Mouse (Mus musculus): ENCODE data around the gene Dpp6. TPM values are rescaled to one million over a fixed set of nuclear protein-coding genes. Genes with fewer than 3 reads are reported as not detected.
A peak's percentile ranks its signal among the peaks of the same experiment; 100 is the strongest.

Dpp6 gene
- polyA plus RNA-seq, 1 experiment from 2014 or later, result 1.0 TPM

GRCm38 (mm10) chr5:26875449-26875848 lies 58.4 kb downstream of the Dpp6 start:
- no peaks in the 10 kb centered on the region for H3K4me1 ChIP-seq (replicated peaks; ENCODE audit: control insufficient read depth, insufficient read depth)
- no peak for ATAC-seq (ENCODE audit: low FRiP score, low TSS enrichment)
- H3K9me3 ChIP-seq (ENCODE audit: control insufficient read depth, low read length), result no peaks in the 10 kb centered on the region
- H3K4me2 ChIP-seq (replicated peaks; ENCODE audit: low read depth), result no peak overlapping the region
- no peak overlapping the region for H3K27ac ChIP-seq (replicated peaks)
- no peak overlapping the region for H3K9ac ChIP-seq (ENCODE audit: low read length)
- no peaks in the 10 kb centered on the region for H3K36me3 ChIP-seq (ENCODE audit: control insufficient read depth, insufficient read depth, low read length)
- TF ChIP-seq CTCF (IDR thresholded peaks at IDR 0.05; ENCODE audit: low read depth) (peak; percentile 14; the same call in 1 of the 2 replicates), EP300 (optimal IDR thresholded peaks at IDR 0.05) (no peak)
- H3K27me3 ChIP-seq (ENCODE audit: control insufficient read depth, insufficient read depth, low read length), result no peaks in the 10 kb centered on the region
- no peak overlapping the region for H3K4me3 ChIP-seq (ENCODE audit: low read depth, low read length)
- no peak for DNase-seq (ENCODE audit: low spot score)

DNA sequence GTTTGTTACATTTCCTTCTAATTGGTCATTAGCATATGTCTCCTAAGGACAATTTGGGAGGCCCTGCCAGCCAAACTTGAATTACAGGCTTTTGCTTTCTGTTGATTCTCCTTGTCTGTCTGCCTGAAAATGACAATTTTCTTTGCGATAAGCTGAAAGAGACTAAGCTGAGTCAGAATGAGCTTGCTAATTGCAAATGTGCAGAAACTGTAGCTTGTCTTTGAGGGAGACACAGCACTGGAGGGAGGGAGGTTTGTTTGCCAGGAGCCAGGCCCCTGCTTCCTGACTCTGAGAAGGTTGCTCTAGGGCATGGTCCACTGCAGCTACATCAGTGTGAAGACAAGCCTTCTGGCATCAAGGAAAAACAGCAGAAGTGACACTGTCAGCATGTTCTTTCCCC lies 70.5 kb downstream of the Dpp6 start:
- H3K4me2 ChIP-seq (replicated peaks; ENCODE audit: low read depth), result no peak overlapping the region
- 93% methylated on average over 1 of the region's 1 CpGs for WGBS
- no peak overlapping the region for H3K27ac ChIP-seq (replicated peaks)
- no peaks in the 10 kb centered on the region for H3K36me3 ChIP-seq (ENCODE audit: control insufficient read depth, insufficient read depth, low read length)
- no peak overlapping the region for H3K9ac ChIP-seq (ENCODE audit: low read length)
- H3K9me3 ChIP-seq (ENCODE audit: control insufficient read depth, low read length), result no peaks in the 10 kb centered on the region
- no peak for DNase-seq (ENCODE audit: low spot score)
- TF ChIP-seq CTCF (IDR thresholded peaks at IDR 0.05; ENCODE audit: low read depth) (no peak), EP300 (optimal IDR thresholded peaks at IDR 0.05) (no peak)
- no peaks in the 10 kb centered on the region for H3K4me1 ChIP-seq (replicated peaks; ENCODE audit: control insufficient read depth, insufficient read depth)
- ATAC-seq (ENCODE audit: low FRiP score, low TSS enrichment), result no peak
- no peak overlapping the region for H3K4me3 ChIP-seq (ENCODE audit: low read depth, low read length)
- no peaks in the 10 kb centered on the region for H3K27me3 ChIP-seq (ENCODE audit: control insufficient read depth, insufficient read depth, low read length)

DNA sequence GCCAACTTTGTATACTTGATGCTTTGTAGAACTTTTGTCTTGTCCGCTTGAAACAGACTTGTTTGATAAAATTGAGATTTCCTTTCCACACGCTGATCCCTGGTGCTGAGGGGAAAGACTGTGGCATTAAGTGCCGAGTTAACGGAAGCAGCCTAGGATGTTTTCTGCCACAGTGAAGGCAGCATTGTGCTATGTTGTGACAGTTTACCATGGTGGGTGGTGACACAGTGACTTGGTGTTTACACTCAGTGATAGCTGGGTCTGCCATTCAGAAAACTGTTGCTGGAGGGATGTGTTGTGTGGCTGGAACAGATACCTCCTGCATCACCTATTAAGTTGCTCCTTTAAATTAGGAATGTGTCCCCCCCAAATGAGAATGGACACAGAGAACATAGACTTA lies 71.1 kb downstream of the Dpp6 start:
- no peaks in the 10 kb centered on the region for H3K4me1 ChIP-seq (replicated peaks; ENCODE audit: control insufficient read depth, insufficient read depth)
- TF ChIP-seq CTCF (IDR thresholded peaks at IDR 0.05; ENCODE audit: low read depth) (no peak), EP300 (optimal IDR thresholded peaks at IDR 0.05) (no peak)
- no peaks in the 10 kb centered on the region for H3K27me3 ChIP-seq (ENCODE audit: control insufficient read depth, insufficient read depth, low read length)
- no peak for ATAC-seq (ENCODE audit: low FRiP score, low TSS enrichment)
- H3K4me2 ChIP-seq (replicated peaks; ENCODE audit: low read depth), result no peak overlapping the region
- 79% methylated on average over 4 of the region's 4 CpGs for WGBS
- H3K9me3 ChIP-seq (ENCODE audit: control insufficient read depth, low read length), result no peaks in the 10 kb centered on the region
- H3K36me3 ChIP-seq (ENCODE audit: control insufficient read depth, insufficient read depth, low read length), result no peaks in the 10 kb centered on the region
- DNase-seq (ENCODE audit: low spot score), result no peak
- H3K9ac ChIP-seq (ENCODE audit: low read length), result no peak overlapping the region
- H3K27ac ChIP-seq (replicated peaks), result no peak overlapping the region
- no peak overlapping the region for H3K4me3 ChIP-seq (ENCODE audit: low read depth, low read length)

GRCm38 (mm10) chr5:26894346-26894745 lies 77.3 kb downstream of the Dpp6 start:
- DNase-seq (ENCODE audit: low spot score) (no peak), ATAC-seq (ENCODE audit: low FRiP score, low TSS enrichment) (no peak)
- H3K27ac ChIP-seq (replicated peaks), result no peak overlapping the region
- H3K27me3 ChIP-seq (ENCODE audit: control insufficient read depth, insufficient read depth, low read length), result no peaks in the 10 kb centered on the region
- H3K36me3 ChIP-seq (ENCODE audit: control insufficient read depth, insufficient read depth, low read length), result no peaks in the 10 kb centered on the region
- H3K9ac ChIP-seq (ENCODE audit: low read length), result no peak overlapping the region
- no peaks in the 10 kb centered on the region for H3K4me1 ChIP-seq (replicated peaks; ENCODE audit: control insufficient read depth, insufficient read depth)
- WGBS, result 12% methylated on average over 3 of the region's 3 CpGs
- no peak for TF ChIP-seq EP300 (optimal IDR thresholded peaks at IDR 0.05)
- TF ChIP-seq CTCF (IDR thresholded peaks at IDR 0.05; ENCODE audit: low read depth), result no peak
- H3K9me3 ChIP-seq (ENCODE audit: control insufficient read depth, low read length), result no peaks in the 10 kb centered on the region
- no peak overlapping the region for H3K4me3 ChIP-seq (ENCODE audit: low read depth, low read length)
- H3K4me2 ChIP-seq (replicated peaks; ENCODE audit: low read depth), result no peak overlapping the region

DNA sequence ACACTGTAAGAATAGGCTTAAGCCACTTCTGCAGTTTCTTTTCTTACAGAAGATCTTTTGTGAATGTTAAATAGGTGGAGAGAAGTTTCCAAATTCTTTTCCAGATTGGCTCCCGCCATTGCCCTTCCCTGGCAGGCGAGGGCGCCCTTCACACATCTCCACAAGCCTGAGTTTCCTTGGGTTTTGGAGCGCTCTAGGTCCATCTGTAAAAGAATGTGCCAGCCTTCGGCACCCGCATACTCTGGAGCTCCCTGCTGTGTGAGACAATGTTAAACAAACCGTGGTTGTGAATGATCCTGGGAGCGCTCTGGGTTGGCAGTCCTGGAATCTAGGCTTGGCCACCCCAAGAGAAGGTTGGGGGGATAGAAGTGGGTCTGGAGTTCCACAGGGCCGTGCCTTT lies 86.8 kb downstream of the Dpp6 start:
- ATAC-seq (ENCODE audit: low FRiP score, low TSS enrichment) (no peak), DNase-seq (ENCODE audit: low spot score) (no peak)
- Histone ChIP-seq H3K9me3 (ENCODE audit: control insufficient read depth, low read length) (no peaks in the 10 kb centered on the region), H3K9ac (ENCODE audit: low read length) (no peak overlapping the region), H3K4me3 (ENCODE audit: low read depth, low read length) (no peak overlapping the region), H3K4me2 (replicated peaks; ENCODE audit: low read depth) (no peak overlapping the region), H3K27ac (replicated peaks) (no peak overlapping the region), H3K27me3 (ENCODE audit: control insufficient read depth, insufficient read depth, low read length) (no peaks in the 10 kb centered on the region), H3K36me3 (ENCODE audit: control insufficient read depth, insufficient read depth, low read length) (no peaks in the 10 kb centered on the region), H3K4me1 (replicated peaks; ENCODE audit: control insufficient read depth, insufficient read depth) (no peaks in the 10 kb centered on the region)
- TF ChIP-seq EP300 (optimal IDR thresholded peaks at IDR 0.05), result no peak
- peak; percentile 53 for TF ChIP-seq CTCF (IDR thresholded peaks at IDR 0.05; ENCODE audit: low read depth)
- 5% methylated on average over 9 of the region's 9 CpGs for WGBS

DNA sequence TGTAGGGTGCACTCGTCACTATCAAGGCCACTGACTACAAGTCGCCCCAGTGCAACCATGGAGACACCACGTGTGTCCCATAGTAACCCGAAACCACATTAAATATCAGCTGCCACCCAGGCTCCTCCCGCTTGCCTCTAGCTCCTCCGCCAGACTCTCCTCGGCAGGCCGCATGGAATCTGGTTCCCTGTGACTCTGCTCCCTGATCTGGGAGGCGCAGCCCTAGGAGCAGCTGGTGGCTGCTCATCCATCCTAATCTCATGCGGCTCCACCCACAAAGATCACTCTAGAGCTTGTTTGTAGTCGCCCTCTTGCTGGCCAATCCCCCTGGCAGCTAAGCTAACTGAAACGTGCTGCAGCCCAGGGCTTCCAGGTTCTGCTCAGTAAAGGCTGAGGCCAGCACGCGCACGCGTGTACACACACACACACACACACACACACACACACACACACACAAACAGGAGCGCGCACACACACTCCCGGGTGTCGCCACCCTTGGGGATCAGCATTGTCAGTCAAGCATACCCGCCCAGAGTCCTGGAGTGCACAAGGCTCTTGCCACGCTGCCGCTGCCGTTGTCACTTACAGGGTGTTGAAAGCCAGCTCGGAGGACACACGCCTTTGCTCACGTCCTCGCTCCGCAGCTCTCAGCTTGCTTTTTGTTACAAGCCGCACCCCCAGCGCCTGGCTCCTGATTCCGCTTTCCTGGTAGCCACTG lies 87.5 kb downstream of the Dpp6 start:
- WGBS, result under 1% methylated on average over 32 of the region's 32 CpGs
- no peaks in the 10 kb centered on the region for H3K4me1 ChIP-seq (replicated peaks; ENCODE audit: control insufficient read depth, insufficient read depth)
- peak overlapping the region; percentile 49 for H3K4me2 ChIP-seq (replicated peaks; ENCODE audit: low read depth)
- TF ChIP-seq CTCF (IDR thresholded peaks at IDR 0.05; ENCODE audit: low read depth) (no peak), EP300 (optimal IDR thresholded peaks at IDR 0.05) (no peak)
- H3K4me3 ChIP-seq (ENCODE audit: low read depth, low read length), result peak overlapping the region; percentile 19; the same call in 1 of the 2 replicates
- H3K27me3 ChIP-seq (ENCODE audit: control insufficient read depth, insufficient read depth, low read length), result no peaks in the 10 kb centered on the region
- no peaks in the 10 kb centered on the region for H3K9me3 ChIP-seq (ENCODE audit: control insufficient read depth, low read length)
- DNase-seq (ENCODE audit: low spot score), result peak; percentile 19
- H3K27ac ChIP-seq (replicated peaks), result no peak overlapping the region
- H3K9ac ChIP-seq (ENCODE audit: low read length), result no peak overlapping the region
- H3K36me3 ChIP-seq (ENCODE audit: control insufficient read depth, insufficient read depth, low read length), result no peaks in the 10 kb centered on the region
- peak; percentile 54 for ATAC-seq (ENCODE audit: low FRiP score, low TSS enrichment)
